Mouse (Mus musculus): ENCODE measurements around the gene Mfsd14a.

Gene Mfsd14a

DNA sequence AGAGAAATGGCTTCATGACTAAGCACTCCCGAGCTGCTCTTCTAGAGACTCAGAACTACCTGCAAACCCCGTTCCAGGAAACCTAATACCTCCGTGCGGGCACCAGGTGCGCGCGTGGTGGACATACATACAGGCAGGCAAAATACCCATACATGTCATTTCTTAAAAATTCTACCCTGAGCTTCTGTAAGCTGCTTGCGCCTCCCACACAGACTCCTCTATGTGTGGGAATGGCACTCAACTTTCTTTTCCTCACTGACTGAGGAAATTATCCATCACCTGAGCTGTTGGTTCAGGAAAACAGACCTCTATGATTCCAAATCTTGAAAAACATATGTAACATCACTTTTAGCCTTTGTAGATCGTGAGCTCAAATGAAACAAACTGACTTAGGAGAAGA is 11.8 kb downstream of the Mfsd14a start:
- no peak for DNase-seq

DNA sequence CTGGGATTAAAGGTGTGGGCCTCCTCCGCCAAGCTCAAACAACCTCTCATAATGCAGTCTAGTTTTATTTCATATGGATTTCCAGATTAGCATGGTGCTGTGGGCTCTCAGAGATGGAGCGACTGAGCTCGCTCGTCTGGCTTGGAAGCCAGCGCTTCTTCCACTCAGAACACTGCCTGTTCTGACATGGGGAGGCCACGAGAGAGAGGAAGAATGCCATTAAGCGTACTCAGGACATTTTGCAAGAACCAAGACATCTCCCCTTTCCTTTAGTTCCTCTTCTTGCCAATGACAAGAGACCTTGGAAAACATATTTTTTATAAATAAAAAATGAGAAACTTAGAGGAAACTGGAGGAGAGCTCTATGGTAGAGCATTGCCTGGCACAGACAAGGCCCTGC is 13.7 kb downstream of the Mfsd14a start:
- DNase-seq = no peak

DNA sequence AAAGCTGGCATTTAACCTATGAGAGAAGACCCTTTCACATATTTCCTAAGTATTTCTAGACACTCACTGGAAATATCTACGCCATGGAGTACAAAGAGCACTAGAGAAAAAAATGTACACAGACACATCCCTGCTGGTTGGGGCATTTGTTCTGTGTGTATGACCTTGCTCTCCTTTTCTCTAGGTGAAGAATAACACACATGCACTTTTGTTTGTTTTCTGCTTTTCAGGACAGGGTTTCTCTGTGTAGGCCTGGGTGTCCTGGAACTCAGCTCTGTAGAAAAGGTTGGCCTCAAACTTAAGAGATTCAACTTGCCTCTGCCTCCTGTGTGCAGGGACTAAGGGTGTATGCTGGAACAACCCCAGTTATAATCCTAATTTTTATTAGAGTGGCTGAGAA is 16.1 kb downstream of the Mfsd14a start:
- DNase-seq = no peak

DNA sequence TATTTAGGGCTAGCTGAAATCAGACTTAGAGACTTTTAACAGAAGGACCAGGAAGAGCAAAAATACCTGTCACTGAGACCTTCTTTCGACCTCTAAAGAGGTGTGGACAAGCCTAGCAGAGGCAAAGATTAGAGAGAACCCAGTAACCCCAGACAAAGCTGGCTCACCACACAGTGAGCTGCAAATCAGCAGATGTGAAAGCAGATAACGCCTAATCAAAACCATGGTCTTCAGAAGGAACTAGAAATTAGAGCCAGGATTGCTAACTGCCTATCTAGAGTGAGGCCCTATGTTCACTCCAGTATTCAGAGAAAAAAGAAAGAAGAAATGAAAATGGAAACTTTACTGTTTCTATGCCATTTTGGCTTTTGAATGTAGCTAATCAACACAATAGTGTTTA is 20.1 kb downstream of the Mfsd14a start:
- no peak for DNase-seq

DNA sequence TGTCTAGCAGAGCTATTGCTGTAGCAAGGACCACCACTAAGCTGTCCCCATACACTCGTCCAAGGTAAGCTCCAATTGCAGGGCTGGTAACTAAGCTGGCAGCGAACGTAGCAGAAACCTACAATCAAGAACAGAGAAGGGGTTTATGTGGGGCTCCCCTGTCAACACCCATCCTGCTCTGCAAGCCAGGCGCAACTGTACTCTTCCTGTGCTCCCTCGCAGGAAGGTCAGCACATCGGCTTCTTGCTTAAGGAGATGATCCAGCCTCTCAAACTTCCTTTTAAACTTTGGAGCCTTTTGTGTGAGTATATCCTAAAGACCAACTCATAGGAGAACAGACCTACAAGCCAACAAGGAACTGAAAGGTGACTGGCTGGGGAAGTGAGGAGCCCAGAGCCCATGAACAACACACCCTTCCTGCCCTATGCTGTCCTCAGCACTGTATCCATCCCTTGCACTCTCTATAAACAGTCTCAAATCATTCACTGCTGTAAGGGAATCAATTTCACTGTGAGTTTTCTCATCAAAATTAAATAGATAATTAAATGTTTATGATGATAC is 20.6 kb downstream of the Mfsd14a start:
- no peak for DNase-seq

DNA sequence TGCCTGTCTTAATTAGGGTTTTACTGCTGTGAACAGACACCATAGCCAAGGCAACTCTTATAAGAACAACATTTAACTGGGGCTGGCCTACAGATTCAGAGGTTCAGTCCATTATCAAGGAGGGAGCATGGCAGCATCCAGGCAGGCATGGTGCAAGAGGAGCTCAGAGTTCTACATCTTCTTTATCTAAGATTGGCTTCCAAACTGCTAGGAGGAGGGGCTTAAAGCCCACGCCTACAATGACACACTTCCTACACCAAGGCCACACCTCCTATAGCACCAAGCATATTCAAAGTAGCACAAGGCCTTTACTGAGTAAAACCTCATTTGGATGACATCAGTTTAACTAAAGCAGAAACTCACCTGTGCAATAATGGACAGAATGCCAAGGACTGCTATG is 22.5 kb downstream of the Mfsd14a start:
- no peak for DNase-seq

DNA sequence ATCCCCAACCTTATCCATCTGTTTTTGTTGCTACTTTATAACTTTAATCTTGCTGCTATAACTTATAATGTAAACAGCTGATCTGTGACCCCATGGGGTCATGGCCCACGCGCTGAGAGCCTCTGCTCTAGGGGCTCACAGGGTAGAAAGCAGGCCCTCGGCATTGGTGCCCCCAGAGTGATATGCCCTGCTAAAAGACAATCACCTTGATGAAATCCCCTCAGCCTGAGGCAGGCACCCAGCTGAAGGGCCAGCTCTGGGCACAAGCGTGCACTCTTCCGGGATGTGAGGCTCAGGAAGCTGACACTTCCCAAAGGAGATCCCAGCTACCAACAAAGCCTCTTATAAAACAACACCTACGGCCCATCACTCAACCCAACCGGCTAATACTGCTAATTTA is 23.9 kb downstream of the Mfsd14a start:
- DNase-seq = no peak

DNA sequence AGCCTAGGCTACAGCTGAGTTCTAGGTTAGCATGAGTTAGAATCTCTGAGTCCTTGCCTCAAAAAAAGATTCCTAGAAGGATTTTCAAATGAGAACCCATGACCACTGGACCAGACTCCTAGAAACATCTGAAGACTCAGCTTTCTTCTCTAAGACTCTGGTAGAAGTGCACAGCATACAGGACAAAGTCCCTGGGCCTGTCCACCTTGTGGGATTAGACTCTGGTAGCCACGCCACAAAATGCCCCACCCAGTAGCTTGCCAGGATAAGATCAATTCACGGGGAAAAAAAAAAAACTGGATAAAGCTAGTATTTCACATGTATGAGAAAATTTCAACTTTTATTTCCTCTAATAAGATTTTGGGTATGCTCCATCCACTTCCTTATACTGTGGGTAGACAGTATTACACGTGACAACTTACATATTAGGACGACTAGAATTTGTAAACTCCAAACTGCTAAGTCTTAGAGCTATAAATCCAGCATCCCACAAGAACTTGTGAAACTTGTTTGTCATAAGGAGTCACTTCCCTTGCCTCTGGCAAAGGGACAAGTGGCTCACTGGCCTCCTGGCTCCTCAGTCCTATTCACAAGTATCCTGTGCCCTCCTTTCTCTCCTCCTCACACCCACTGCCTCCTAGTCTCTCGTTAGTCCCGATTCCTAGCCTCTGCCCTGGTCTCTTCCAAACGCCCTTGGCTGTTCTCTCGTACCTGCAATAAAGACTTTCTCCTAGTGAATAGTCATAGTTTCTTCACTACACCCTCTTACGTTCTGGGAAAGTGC is 24.6 kb downstream of the Mfsd14a start:
- DNase-seq = no peak

DNA sequence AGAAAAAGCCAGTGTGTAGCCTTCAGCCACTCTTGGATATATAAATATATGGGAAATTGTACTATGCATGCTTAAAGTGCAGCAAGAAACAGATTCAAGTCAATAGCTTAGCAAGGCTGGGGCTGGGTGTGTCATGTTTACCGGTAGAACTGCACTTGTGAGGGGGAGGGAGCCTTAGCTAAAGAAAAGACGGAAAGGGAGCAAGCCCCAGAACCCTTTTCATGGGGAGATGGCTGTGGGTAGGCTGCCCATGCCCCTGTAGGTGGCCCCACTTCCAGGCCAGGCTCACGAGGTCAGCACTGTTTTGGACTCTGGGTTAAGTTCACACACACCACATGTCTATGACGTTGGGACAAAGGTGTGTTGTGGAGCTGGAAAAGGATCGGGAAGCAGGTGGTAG is 26.7 kb downstream of the Mfsd14a start:
- DNase-seq = no peak

DNA sequence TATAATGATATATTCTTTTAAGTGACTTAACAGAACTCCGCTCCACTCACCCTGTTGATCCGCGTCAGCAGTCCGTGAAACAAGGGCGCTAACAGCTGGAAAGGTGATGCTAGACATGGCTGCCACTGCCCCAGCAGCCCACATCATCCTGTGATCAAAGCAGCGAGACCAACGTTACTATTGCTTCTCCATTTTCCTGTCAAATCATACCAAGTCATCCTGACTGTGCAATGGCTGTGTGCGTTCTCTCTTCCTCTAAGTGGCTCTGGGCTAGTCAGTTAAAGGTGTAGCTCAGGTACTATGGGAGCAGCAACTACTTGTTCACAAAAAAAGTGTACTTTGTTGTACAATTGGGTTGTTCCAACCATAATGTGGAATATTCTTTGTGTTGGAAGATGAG is 27.6 kb downstream of the Mfsd14a start:
- no peak for DNase-seq

DNA sequence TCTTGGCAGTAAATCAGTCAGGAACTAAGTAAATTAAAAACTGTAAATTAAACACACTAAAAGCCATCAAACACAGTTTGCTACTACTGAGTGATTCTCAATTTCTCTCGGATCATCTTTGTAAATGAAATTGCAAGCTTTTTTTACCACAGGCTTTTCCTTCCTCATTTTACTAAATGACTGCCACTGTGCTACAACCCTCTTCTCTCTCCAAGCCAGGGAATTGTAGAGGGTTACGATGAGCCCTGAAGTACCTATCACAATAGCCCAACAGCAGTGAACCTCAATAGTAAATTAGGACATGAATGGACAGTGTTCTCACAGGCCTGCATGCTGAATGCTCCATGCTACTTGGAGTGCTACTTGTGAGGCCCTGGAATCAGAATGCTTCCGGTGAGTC is 28.4 kb downstream of the Mfsd14a start:
- DNase-seq = no peak

DNA sequence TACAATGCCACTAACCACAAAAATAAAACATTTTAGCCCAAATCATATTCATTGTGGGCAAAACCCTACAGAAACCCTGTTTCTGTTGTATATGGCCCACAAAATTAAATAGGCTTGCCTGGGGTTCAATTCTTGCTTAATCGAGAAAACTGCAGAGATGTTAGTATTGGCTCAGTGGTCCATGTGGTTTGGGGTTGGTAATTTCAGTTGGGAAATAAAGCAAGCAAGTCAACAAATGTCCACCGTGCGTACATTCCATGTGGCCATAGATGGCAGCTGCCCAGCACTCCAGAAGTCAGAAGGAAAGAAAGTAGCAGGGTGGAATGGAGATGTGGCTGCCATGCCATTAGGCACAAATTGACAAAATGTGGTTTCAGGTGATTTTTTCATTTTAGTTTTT is 29.5 kb downstream of the Mfsd14a start:
- no peak for DNase-seq

DNA sequence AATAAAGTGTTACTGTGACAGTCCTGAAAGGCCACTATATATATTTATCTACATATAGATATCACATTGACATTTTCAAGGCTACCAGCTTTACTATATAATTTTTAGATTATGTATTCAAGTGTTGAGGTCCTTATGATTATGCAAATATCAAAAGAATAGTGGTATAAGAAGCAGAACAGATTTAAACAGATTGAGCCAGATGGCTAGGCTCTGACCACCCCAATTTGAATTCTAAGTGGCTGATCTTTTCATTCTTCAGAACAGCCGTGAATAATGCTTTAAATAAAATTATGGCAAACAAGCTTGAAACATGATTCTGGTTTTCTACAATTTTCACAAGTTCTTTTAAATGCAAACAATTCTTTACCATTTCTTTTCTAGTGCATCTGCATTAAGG is 31.0 kb downstream of the Mfsd14a start:
- no peak for DNase-seq

DNA sequence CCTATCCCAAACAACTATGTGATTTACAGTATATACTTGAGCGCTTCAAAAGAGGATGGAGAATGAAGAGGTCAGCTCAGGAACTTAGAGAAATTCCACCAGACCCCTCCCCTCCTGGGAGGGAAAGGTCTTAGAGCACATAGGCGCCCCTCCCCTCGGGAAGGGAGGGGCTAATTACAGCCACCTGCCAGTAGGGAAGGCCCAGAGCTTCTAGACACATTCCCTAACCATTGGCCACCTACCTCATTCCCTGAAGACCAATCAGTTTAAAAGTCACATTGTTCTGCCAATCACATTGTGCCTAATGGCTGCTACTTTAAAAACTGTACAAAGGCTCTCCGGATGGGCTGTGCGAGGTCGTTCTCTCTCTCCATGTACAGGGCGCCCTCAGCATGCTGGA is 39.8 kb downstream of the Mfsd14a start:
- DNase-seq = no peak

DNA sequence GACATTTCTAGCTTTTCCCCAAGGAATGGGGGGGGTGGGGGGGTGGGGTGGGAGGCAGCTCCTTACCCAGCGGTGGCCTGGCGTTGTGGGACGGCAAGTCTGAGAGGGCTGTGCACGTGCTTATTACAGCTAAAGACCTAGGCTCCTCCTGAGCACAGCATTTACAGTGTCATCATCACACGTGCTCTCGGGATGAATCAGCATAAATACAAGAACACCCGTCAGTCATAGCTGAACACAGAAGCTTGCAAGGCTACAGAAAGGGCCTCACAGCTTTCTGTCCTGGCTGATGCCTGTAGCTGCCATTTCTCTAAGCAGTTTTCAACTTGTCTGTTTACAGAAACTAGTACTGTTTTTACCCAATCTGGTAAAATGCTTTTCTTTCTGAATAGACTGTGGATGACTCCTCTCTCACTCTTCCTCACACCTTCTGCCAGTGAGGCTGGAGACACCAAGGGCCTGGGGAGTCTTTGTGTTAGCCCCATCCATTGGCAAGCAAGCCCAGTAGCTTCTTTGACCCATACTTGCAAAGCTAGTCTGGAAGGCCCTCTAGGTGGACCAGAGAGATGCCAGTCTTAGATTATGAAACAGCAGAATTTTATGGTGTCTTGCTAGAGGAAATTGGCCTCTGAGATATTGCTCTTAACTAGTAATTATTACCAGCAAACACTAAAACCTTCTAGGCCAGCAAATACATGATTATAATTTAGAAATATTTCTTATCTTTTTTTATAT is 41.7 kb downstream of the Mfsd14a start:
- no peak for DNase-seq

DNA sequence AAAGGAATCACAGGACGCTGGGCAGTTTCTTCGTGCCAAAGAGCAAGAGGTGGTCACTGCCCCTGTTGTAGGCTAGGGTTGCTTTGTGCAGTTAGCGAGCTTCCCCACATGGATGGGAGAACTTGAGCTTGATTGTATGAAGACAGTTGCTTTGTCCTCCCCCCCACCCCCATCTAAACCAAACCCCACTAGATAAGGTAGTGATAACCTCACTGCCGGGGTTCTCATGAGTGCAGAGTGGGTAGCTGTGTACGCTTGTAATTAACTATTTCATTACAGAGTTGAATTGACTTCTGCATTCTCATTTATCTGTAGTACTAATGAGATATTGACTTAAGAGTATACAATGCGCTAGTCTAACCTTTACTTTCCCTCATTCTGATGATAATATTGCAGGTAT is 43.6 kb downstream of the Mfsd14a start:
- DNase-seq = no peak

DNA sequence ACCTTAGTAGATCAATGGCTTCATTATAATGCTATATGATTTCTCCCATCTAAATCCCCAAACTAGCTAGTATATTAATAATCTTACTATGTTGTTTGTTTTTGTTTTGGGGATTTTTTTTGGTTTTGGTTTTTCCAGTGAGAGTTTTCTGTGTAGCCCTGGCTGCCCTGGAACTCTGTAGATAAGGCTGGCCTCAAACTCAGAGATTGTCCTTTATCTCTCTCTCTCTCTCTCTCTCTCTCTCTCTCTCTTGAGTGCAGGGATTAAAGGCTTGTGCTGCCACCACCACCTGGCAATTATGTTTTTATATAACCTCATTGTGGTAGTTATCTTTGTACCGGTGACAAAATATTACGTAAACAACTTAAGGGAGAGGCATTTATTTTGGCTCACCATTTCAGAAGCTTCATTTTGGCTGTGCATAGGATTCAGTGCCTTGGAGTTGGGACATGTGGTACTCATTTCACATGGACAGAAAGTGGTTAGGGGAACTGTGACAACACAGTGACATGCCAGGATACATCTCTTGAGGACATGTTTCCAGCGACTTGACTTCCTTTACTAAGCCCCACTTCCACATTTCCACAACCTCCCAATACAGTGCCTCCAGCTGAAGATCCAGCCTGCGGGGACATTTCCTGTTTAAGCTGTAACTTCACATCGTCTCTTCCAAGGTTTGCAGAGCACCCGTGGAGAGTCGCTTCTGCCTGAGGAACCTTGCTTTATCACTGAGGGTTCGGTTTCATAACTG is 47.0 kb downstream of the Mfsd14a start:
- DNase-seq = no peak

DNA sequence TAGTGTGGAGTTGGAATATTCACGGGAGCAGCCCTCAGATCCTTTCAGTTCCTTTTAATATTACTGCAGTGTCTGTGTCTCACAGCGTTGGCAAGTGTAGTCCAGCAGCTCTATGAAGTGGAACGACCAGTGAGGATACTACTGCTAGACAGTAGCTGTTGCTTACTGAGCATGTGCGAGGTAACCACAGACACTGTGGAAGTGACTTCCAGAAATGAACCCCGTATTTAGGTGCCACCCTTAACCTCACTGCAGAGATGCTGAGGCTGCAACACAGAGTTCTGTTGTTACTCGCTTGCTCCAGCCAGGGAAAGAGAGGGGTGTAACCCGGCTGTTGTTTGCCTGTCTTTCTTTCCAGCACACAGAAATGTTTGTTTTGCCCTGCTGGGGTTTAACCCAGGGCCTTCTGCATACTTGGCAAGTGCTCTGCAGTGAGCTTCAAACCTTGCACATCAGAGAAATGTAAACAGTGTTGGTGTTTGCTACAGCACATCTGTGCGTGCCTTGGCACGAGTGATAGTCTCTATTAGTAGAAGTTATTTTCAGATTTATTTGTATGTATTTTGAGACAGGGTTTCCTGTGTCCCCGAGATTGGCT is 48.1 kb downstream of the Mfsd14a start, which contains the start of gene Trmt13:
Gene Trmt13, minus strand, starts transcription at position 293 of the 598 bp plus-strand sequence.
- DNase-seq = no peak

DNA sequence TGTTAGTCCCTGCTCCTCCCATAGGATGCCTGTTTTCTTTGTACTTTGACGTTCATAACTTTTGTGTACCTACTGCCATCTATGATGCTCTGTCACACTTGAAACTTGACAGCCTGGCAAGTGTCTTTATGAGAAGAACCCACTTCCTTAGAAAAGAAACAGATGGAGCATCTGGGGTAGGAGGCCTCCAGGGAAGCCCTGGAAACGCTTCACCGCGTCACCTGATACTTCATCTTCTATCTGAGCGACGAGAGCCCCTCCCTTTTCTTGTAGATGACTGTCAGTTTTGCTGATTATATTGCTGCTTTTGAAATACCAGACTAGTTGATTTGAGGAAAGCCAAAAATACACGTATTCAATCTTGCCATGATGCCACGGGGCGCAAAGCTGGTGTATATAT is 57.9 kb downstream of the Mfsd14a start:
- DNase-seq = no peak

DNA sequence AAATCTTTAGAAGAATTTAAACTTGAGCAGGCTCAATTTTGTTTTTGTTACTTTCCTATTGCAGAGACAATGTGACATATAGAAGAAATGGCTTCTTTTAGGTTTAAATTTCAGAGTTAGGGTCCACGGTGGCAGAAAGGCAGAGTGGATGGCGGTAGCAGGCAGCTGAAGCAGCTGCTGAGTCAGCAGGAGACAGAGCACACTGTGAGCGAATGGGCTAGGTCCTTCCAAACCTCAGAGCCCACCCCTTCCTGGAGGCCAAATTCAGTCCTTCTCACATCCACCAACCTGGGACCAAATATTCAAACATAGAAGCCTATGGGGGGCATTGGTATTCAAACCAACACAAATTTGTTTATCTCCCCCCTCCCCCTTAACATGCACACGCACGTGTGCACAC is 60.7 kb downstream of the Mfsd14a start:
- DNase-seq = no peak

DNA sequence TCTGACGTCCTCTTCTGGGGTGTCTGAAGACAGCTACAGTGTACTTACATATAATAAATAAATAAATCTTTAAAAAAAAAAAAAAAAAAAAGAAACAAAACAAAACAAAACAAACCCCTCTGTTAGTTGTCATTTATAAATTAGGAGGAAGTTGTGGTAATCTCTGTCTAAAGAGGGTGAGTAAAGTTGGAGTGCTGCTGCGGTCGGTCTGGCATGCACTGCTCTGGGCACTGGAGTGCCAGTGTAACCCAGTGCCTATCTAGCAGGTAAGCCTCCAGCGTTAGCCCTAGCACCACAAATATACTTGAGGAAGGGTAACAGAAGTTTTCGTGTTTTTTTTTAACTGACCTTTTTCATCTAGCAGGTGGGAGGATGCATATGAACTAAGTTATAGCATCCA is 61.5 kb downstream of the Mfsd14a start:
- DNase-seq = no peak

DNA sequence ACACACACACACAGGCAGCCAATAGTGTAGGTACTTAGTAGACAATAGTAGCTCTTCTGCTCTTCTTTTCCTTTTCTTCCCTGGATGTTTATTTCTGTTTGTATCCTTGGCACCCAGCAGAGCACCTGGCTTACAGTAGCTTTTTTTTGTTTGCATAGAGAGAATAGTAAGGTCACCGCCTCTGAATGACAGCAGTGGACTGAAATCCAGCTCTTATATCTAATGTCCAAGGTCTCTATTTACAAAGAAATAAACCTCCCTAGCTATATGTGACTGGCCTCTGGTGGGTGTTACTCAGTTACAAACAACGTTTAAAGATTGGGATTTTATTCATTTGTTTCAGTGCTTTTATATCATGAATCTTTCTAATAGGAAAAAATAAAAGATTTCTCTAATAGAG is 62.8 kb downstream of the Mfsd14a start:
- DNase-seq = no peak

DNA sequence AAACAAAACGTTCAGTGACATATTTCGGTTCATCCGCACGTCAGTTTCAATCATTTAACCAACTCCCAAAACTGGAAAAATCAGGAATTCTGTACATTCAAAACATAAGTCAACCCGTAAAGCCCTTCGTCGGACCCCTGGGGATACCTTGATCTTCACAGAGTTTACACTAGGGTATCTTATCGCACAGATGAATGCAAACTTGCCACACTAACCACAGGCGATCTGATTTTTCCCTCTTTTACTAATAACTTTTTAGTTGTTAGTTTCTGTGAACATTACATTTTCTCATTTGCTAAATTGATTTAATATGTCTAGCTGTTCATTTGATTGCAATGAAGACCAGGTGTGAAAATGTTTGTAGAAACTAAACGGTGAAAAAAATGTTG is 66.9 kb downstream of the Mfsd14a start:
- DNase-seq = no peak

Data from cerebellum, adult 8-10 months (tissue).